Mouse (Mus musculus): ENCODE measurements around the gene Rab15.
"Not testable (repeated sequence)": the region's sequence is repeated elsewhere in the genome, so short reads cannot be mapped to it uniquely, and the experiment has no call there.

The Rab15 gene

DNA sequence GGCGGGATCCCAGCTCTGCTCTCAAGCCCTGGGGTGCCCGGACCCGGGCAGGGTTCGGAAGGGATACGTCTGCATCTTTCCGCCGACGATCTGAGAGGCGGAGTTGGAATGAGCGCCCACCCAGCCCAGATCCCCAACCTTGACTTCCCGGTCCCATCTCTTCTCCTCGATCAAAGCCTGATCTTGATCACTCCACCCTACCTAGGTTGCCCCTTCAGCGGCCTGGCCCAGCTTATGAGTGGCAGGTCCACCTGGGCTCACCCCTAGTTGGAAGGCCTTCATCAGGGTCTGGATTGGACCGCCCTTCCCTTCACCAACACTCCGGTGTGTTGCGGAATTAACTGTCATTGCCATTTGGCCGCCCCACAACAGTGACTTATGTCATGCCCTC lies at the start of gene Rab15:
Gene Rab15, minus strand, starts transcription at position 258 of the 391 bp plus-strand sequence.
- DNase-seq (ENCODE audit: low spot score): no peak

DNA sequence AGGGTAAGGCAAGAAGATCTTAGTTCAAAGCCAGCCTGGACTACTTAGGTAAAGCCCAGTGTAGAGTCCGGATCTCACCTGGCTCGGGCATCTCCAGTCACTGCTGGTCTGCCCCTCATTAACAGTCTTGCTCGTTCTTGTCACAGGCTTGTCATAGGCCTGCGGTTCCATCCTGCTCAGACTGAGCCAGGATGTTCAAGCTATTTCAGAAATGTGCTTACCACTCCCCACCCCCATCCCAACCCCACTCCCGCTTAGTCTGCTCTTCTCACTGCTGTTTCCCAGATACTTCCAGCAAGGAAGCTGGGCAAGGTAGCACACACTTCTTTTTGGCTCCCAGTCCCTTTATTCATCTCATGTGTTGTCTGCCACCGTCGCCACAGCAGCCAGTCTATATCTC lies 46.9 kb upstream of the Rab15 start:
- no peak for DNase-seq (ENCODE audit: low spot score)

DNA sequence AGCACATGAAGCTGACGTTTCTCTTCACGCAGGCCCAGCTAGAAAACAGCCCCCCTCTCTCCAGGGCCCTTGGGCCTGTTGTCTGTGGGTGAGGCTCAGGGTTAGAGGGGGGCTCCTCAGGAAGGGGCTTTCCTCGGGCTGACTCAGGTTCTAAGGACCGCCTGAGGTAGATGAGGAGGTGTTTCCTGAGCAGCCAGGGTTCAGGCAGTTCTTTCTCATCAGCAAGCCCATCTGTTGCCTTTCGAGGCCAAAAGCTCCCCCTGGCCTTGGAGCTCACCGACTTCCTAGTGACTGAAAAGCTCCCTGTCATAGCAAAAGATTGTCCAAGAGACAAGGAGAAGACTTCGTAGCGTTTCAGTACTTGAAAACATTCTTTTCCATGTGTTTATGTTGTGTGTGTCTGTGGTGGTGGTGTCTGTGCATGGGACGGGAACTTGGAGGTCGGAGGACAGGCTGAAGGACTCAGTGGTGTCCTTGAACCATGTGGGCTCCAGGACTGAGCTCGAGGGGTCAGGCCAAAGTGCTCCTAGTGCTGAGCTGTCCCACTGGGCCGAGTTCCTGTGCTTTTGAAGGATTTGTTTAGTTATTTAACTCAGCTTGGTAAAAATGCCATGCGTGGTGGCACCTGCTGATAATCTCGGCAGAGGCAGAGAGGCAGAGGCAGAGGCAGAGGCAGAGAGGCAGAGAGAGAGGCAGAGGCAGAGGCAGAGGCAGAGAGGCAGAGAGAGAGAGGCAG lies 45.9 kb upstream of the Rab15 start:
- no peak for DNase-seq (ENCODE audit: low spot score)

DNA sequence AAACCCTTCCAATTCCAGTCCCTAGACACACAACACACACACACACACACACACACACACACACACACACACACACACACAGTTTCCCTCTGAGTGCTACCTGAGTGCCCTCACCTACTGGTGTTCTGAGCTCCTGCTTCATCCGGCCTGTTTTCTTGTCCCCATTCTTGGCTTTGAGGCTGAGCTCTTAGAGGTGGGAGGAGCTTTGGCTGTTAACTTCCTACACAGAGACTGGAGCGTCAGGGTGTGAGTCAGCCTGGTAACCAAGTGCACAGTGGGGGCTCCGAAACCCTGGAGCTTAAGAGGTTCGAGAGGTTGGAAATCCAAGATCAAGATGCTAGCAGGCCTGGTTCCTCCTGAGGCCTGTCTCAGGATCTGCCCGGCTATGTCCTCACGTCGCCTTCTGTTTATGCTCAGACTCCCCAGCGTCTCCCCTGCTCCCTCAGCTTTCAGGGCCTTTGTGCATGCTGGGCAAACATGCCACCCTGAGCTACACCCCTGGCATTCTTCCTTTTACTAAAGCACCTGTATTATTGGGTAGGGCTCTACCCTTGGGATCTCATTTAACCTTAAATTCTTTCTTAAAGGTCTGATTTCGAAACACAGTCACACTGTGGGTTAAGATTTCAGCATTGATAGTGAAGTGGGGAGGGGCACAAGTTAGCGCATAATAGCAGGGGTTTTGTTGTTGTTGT lies 45.0 kb upstream of the Rab15 start:
- DNase-seq (ENCODE audit: low spot score): no peak

DNA sequence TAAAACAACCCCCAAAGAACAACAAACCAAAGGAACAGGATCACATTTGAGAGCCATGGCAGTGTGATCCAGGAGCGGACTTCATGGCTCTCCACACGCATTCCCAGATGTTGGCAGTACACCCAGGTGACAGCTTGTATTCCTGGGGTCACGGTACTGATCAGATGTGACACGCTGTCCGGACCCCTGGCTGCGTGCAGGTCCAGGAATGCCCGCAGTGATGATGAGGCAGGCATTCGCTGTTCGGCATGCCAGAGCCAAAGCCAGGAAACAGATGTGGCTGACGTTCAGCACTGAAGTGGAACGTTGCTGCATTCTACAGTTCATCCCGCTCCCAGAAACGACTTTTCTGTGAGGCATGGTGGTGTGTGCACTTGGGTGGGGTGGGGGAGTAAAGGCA lies 42.6 kb upstream of the Rab15 start:
- no peak for DNase-seq (ENCODE audit: low spot score)

DNA sequence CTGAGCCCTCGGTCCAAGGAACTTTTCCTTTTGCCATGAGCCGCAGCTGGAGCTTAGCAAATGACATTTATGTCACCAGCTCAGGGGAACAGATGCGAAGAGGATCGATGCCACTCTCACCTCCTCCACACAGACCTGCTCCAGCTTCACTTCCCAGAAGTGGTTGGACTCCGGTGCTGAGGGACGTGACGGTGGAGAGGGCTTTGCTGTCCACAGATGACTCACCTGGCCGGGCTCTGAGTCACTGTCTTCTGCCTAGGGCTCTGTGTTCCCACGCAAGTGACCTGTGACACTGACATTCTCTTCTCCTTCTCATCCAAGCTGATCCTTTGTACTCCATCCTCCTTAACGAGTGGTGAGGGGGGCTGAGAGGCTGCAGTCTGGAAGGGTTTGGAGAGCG lies 40.9 kb upstream of the Rab15 start:
- no peak for DNase-seq (ENCODE audit: low spot score)

DNA sequence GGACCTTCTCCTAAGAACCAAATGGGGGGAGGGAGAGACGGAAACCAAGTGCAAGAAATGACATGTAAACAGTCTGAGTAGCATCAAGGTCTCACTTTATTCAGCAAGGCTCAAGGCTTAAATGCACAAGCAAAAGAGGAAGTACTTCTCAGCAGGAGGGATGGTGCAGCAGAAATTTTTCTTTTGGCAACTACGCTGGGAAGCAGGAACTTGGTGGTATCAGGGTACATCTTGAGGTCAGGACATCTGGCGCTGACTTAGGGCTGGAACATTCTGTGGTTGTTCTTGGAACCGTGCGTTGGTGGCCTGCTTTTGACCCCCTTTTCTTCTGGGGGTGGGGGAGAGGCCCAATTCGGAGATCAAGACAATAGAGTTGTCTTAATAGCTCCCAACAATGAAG lies 36.1 kb upstream of the Rab15 start:
- not testable (repeated sequence) for DNase-seq (ENCODE audit: low spot score)

DNA sequence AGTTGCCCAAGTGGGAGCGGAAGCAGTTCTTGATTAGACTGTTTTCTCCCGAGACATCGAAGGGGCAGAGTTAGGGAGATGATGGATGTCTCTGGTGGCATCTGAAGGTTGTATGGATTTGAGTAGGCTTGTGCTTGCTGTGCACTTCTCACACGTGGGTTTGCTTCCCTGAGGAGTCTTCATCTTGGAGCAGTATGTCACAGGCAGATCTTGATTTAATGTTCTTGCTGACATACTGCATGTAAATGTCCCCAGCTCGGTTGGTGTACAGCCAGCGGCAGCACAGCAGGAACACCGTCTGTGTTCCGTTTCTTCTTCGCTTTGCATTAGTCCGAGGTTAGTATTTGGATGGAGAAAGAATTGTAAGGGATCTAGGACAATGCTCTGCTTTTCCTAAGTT lies 34.4 kb upstream of the Rab15 start:
- no peak for DNase-seq (ENCODE audit: low spot score)

DNA sequence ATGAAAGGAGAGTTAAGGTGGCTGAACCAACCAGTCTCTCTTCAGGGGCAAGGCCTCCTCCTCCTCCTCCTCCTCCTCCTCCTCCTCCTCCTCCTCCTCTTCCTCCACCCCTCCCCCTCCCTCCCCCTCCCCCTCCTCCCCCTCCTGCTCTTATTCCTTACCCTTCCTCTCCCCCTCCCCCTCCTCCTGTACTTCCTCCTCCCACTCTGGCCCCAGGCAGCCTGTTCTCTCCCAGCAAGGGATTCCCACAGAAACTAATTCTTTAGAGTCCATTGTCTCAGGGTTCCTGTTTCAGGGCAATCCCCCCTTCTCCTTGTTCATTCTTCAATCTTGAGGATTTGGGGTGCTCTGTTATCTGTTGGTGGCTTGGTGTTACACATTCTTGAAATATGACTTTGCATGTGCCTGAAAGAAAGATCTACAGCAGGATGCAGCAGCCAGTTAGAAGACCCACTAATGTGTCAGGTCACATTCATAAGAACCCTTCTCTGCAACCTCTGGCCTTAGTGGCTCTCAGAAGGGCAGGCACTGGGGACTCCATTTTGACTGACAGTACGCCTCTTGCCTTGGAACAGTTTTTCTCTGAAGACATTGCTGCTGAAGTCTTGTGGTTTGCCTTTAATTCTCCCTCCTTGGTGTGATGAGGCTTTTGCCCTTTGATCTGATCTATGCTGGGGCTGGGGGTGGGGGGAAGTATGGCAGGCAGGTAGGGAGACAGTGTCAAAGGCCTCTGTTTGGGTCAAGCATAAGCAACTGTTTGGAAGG lies 30.9 kb upstream of the Rab15 start:
- no peak for DNase-seq (ENCODE audit: low spot score)

DNA sequence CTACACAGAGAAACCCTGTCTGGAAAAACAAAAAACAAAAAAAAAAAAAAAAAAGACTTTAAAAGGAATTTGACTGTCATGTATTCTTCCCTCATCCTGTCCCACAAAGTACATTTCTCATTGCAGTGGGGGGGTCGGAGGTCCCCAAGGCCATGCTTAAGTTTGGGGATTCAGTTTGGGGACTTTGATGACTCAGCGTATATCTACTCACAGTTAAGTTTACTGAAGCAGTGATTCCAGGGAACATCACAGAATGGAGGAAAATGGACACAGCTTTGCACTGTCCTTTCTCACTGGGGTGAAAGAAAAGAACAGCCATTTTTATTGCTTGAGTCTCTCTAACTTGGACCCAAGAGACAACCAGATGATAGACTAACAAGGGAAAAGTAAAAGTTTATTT lies 29.7 kb upstream of the Rab15 start:
- DNase-seq (ENCODE audit: low spot score): no peak

DNA sequence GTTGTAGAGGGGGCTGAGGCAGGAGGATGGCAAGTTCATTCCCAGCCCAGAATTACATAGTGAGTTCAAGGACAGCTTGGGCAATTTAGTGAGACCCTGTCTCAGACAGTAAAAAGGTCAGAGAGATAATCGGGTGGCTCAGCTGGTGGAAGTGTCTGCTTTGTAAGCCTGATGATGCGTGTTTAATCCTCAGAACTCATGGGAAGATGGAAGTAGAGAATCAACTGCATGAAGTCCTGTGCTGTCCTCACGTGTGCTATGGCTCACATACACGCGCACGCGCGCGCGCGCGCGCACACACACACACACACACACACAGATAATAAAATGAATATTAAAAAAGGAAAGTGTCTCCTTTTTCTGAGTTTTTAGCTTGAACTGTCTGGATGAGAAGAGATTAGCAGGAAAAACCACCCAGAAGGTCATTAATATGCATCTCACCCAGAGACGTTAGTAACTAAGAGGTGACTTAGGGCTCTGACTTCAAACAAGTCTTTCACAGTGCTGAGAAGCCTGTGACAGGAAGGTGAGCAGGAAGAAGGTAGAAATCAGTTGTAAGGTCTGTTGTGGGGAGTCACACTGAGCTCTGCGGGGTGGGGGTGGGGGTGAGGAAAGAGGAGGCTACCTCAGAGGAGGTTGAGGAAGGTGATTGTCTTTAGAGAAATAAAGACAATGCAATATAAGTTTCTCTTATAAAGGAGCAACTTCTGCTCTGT lies 21.8 kb upstream of the Rab15 start:
- no peak for DNase-seq (ENCODE audit: low spot score)

DNA sequence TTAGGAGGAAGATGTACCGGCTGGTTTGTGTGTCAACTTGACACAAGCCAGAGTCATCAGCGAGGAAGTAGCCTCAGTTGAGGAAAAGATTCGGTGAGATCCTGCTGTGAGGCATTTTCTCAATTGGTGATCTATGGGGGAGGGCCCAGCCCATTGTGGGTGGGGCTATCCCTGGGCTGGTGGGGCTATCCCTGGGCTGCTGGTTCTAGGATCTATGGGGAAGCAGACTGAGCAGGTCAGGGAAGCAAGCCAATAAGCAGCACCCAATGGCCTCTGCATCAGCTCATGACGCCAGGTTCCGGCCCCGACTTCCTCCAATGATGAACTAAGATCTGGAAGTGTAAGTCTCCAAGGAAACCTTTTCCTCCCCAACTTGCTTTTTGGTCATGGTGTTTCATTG lies 17.4 kb upstream of the Rab15 start:
- no peak for DNase-seq (ENCODE audit: low spot score)

DNA sequence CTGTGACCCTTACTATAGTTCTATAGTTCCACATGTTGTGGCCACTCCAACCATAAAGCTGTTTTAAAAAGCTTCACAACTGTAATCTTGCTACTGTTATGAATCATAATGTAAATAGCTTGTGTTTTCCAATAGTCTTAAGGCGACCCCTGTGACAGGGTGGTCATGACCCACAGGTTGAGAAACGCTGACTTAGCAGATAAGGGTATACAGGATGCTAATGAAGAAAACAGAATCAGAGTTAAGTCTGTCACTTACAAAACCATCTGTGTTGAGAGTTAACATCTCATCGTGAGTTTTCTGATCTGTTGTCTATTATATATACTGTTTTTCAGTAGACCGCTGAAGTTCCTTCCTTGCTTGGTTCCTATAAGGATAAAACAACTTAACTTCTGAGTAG lies 16.6 kb upstream of the Rab15 start:
- DNase-seq (ENCODE audit: low spot score): no peak

DNA sequence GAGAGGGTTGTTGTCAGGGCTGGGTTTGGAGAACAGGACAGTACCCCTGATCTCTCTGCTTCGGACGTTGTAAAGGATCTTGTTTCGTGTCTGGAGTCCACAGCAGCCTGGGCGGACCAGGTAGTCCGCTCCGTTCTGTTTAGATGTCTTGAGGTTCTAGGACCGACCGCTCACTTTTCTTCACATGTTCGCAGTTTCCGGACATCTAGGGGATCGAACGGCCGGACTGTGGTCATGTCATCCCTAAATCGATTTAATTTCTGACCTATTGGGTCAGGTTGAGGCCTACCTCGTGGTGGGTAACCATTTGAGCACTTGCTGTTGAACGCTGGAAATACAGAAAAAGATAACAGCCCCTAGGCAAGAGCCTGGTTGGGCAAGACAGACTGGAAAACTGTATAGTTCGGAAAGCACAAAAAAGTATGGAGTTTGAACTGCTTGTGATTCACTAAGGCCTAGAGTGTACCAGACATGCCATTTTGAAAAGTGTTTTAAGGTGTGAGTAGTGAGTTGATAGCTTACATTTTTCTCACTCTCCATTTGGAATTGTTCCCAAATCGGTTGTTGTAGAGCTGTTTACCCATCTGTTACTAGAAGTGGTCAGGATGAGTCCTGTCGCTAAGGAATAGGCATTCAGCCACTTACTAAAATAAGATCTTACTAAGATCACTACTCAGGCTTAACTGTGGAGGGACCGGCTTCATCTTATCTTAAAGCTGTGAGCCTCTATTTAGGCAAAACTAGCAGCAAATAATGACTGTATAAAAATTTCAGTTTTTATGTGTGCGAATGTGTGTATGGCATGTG lies 15.3 kb upstream of the Rab15 start:
- DNase-seq (ENCODE audit: low spot score): no peak

DNA sequence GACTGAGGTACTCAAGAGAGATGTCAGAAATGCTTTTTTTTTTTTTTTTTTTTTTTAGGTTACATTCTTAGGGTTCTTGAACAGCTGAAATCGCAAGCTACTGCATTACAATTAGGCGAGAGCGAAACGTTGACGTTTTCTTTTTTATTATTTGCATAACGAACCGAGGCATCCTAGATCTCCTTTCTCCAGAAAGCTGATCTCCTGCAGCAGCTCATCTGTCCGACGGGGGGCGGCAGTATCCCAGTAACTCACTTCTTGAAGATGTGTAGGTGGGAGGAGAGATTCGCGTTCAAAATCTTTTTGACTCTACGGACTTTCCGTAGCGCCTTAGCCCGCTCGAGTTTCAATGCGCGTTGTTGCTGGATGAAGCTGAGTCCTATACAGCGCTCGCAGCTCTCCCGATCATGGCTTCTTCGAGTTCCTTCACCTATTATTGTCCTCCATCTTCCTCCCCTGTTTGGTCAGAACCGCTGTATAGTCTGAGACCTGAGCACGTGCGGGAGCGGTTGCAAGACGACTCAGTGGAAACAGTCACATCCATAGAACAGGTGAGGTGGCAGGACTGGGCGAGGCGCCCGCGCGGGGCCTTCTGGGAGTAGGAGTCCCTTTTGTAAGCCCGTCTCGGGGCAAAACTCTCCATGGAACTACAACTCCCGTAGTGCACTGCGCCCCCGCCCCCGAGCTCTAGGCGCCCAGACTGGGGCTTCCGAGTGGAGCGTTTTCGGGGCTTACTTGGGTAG lies 14.6 kb upstream of the Rab15 start:
- DNase-seq (ENCODE audit: low spot score): peak; percentile 97

DNA sequence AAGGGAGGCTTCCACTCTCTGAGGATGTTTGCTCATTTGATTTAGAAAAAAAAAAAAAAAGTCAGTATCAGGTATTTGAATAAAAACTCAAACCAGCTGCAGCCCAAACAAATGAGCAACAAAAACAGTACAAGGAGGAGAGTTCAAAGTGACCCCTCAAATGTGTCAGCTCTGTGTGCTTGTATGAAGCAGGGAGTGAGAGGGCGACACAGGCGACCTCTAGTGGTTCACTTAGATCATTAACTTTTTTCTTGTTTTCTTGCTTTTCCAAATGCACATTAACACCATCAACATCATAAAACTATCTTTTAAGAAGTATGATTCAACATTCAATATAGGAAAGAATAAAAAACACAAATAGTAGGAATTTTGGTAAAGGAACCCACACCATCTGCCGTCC lies 10.0 kb upstream of the Rab15 start:
- DNase-seq (ENCODE audit: low spot score): no peak

DNA sequence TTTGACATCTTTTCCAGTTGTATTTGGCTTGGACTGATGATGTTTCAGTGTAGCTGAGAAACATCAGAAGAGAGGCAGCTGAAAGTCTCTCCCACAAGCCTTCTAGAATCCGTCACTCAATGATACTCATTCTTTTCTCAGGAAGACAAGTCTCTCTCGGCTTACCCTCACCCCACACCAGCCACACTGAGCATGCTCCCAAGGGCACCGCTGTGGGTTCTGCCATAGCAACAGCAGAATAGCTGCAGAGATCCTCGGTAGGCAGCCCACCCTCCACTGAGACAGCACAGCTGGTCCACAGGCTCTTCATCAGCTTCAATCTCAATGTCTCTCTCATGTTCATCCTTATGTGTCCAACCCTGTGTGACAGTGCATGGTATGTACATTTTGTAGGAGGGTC lies 2.6 kb upstream of the Rab15 start:
- no peak for DNase-seq (ENCODE audit: low spot score)

DNA sequence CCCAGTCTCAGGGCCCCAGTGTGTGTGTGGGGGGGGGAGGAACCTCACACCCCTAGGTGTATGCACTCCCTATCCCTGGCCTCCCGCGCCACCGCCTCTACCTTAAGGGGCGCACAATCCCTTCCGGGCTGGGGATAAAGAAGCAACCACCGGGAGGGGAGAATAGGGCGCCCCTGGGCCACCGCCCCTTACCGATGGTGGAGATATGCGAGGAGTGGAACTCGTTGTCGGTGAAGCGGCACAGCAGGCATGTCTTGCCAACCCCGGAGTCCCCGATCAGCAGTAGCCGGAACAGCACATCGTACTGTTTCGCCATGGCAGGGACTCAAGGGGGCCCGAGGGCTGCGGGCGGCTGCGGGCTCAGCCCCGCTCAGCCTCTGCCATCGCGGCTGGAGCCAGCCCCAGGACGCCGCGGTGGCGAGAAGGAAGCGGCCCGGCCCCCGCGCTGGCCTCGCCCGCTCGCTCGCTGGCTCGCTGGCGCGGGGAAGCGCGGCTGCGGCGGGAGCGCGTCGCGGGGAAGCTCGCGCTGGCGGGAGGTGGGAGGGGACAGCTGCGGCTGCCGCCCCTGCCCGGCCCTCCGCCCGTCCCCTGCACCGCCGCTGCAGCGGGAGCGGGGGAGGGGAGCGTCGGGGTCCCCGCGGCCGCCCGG lies 582 bp downstream of the Rab15 start:
- DNase-seq (ENCODE audit: low spot score): peak; percentile 49

DNA sequence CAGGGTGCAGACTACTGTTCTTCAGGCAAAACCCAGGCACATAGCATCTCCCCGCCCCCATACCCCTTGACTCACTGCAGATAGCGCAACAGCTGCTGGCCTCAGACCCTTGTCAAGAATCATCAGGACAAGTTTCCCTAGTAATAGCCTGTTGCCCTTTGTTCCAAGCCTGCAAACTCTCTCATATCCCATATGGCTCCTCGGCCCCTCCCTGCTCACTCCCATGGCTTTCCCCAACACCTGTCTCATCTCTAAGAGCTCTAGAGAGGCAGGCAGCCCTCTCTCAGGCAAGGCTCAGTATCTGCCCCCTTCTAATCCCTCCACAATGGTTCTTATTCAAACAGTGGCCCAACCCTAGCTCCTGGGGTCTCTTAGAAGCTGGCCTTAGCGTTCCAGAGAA lies 2.1 kb downstream of the Rab15 start:
- DNase-seq (ENCODE audit: low spot score): no peak

DNA sequence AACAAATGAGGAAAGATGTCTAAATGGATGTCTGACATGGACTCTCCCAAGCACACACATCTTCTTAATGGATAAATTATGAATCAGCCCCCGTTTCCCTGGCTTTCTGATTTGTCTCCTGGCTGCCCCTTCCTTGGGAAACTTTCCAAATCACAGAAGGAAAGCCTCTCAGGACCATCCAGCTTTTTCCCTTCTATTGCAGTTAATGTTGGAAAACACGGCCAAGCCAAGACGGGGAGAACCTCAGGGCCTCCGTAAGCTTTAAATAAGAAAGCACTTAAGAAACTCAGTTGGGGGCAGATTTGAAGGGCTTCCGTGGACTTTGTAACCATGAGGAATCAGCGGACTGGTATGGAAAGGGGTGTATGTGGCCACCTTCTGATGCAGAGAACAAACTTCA lies 2.9 kb downstream of the Rab15 start:
- no peak for DNase-seq (ENCODE audit: low spot score)
